Mouse (Mus musculus) erythroid progenitor cell, adult 5-6 weeks (primary cell): Measurements from ENCODE around the gene Nes. TPM values are rescaled to one million over a fixed set of nuclear protein-coding genes. Genes with fewer than 3 reads are reported as not detected.
A peak's percentile ranks its signal among the peaks of the same experiment; 100 is the strongest.

Source experiments
- ATAC-seq: replicated peaks from 2 replicates; pipeline ENCODE4 v1.8.0; 2016; ENCODE audit warnings: moderate number of reproducible peaks, mild to moderate bottlenecking, moderate TSS enrichment, inconsistent platforms; ENCODE audit not compliant: poor library complexity, low FRiP score, severe bottlenecking
- total RNA-seq, 2 experiments: library from RNA; stranded (forward) in 1 of 2; stranded (reverse) in 1 of 2; fragments of 150-400 nt in 1 of 2; fragments of 186-747, 209-891 nt in 1 of 2; gene quantifications; 2 replicates each; pipeline versions ENCODE4 v1.2.3 to v1.2.4; 2015 to 2017; ENCODE audit warnings: low replicate concordance in 2 of 2

Nes gene
- total RNA-seq, 2 experiments from 2014 or later = not detected

DNA sequence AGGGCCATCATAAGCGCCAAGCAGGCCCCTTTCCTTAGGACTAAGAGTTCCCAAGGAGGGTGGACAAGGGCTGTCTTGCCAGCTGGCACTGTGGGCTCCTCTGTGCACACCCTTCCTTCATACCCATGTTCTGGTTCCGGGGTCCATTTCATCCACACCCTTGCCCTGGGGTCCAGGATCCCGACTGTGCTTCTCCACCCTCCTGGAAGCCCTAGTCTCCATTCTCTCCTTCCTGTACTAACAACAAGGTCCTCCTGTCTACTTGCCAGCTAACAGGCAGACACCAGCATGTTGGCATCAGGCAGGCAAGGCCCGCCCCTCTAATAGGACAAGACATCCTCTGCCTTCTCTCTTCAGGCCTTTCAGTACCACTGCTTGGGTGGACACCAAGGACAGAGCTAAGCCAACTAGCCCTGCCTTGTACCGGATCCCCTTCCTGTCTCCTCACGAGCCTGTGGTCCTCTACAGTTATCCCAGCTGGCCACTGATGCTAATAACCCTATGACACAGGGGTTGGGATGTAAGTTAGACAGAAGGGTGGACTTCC lies 10.4 kb downstream of the Nes start:
- no peak for ATAC-seq

DNA sequence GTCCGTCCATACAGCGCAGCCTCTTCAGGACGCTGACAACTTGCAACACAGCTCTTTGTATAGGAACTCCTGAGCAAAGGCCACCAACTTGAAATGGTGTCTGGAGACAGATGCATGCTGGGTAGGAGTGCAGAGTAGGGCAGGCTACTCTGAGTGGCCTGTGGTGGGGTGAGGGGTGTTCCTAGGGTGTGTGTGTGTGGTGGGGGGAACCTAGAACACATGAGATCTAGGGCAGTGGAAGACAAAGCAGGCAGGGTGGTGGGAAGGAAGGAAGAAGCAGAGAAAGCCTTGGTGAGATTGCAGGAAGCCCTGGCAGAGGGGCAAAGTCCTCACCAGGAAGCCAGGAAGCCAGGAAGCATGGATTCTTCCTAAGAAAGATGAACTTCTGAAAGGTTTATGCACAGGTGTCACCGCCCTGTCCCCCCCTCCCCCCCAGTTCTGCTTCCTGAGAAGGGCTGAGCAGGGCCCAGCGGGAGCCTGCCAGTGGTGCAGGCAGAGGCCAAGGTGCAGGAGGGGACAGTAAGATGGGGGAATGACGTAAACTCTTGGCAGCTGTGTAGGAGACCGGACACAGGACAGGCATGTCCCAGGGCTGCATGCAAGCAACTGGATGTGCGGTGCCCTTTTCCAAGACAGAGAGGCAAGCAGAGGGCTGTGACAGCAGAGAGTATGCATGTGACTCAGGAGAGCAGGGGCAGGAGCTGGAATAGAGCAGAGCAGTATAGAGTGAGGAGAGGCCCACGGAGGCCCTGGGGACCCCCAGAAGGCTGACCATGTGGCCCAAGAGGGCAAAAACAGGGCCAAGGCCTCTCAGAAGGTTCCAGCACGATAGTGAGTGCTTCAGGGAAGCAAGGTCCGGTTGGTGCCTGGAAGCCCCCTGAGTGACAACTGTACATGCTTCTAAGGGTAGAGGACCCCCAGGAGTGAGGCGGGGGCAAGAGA lies 11.3 kb downstream of the Nes start:
- no peak for ATAC-seq

DNA sequence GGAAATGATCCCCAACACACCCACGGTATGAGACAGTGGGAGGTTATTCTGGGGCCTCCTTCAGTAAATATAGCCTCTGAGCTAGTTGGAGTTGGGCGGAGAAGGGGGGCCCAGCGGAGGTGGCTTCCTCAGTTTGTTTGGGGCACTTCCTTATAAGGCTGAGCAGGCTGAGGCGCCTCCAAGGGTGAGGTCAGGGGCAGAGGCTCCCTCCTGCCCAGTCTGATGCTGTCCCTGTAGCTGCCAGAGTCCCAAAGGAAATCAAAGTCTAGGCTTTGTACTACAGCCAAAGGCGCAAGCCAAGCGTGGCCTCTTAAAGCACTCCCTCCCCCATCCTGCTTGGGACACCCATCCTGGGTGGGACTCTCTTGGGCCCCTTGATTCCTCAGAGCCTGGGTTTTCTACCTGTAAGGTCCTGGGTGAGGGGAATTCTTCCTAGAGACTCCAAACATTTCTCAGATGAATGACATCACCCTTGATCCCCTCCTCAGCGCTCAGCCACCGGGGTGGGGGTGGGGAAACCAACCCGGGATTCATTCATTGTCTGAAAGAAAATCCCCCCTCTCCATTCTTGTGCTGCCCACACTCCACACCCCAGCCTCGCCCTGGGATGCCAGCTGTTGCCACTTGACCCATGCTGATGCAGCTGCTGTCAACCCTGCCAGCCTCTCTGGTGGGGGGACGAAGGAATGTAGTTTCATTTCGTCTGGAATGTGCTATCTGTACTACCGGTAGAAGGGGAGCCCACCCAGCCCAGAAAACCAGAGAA lies 12.1 kb downstream of the Nes start:
- no peak for ATAC-seq

DNA sequence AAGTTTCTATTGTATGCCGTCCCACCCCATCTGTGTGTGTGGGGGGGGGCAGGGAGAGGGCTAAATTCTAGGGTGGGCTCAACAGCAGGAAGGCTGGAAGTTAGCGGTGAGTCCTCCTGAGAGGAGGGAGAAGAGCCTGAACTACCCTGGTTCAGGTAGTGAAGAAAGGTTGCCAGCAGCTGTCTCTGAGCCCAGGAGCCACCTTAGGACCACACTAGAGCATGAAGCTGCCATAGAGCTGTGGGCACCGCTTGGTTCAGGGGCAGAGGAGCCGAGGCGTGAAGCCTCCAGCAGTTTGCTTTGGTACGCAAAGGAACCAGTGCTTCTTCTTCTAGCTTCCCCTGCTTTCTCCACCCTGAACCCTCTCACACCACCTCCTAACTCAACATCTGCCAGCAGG lies 12.7 kb downstream of the Nes start:
- no peak for ATAC-seq

DNA sequence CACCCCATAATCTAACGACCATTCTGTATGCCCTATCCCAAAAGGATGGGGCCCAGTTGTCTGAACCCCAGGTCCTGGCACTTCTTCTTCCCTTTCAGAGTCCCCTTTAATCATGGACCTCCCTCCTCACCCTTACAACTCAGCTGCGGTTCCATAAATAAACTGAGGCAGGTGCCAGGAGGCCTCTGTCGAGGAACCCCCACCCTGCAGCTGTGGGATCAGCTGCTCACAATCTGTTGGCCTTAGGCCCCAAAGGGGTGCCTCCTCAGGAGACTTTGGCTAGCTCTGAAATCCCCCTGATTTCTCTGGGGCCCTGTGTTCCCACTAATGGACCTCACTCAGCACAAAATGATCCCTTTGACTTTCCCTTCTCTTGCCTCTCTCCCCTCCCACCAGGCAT lies 13.2 kb downstream of the Nes start:
- ATAC-seq = no peak

DNA sequence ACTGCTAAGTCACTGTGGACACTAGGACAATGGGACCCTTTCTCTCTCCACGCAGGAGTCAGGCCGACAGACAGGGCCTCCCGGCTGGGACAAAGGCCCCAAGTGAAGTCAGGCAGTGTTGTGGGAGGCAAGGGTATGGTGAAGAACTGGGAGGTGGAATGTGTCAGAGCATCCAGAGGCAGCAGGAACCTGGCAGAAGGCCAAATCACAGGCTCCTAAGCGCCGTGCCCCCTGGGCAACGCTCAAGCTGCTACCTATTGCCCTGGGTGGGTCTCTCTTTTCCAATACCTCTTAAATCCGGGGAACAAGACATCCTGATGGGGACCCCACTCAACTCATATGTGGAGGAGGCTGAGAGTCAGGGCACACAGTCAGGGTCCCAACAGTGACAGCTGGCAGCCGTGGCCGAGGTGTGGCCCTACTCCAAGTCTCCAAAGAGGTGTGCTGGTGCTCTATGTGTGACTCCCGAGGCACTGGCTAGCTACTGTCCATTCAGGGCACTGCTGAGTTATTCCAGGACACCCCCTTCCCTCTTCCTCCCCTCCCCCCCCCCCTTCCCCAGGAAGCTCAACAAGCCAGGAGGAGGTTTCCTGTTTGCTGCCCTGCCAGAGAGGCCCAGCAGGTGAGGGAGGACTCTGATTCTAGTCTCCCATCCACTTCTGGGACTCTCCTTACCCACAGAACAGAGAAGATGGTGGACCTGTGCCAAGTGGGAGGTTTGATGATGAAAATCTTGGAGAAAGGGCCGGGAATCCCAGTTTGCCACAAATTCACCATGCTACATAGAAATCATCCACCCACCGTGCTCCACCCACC lies 14.8 kb downstream of the Nes start:
- no peak for ATAC-seq

DNA sequence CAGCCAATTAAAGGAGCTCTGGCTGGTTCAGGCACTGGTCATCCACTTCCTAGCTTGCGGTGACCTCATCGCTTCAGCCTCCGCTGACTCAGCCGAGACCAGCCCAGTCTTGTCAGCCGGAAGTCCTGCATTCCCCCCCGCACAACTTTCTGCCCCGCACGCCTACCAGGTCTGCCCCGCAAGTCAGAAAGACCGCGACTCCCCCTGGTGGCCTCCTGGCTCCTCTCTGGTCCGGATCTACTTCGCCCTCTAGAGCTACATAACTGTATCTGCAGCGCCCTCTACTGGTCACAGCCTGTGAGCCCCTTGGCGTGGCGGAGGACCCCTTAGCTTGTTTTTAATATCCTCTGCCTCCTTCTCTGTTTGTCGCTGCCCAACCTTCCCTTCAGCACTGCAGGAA lies 16.0 kb downstream of the Nes start:
- ATAC-seq = peak; percentile 52

DNA sequence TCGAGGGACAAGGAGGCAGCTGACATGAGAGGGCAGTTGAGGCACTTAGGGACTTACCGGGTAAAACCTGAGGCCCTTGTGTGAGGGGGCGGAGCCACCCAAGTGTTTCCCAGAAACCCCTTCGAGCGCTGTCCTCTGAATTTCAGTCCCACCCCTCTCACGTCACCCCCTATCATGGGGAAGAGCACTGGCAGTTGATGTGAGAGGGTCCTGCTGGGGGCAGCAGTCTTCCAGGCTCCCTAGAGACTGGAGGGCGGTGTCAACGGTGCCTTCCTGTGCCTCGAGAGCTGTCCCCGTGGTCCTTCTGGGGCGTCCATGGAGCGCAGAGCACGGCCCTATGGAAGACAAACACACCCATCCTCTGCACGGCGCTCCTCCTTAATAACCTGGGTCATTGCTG lies 16.8 kb downstream of the Nes start:
- ATAC-seq = no peak

DNA sequence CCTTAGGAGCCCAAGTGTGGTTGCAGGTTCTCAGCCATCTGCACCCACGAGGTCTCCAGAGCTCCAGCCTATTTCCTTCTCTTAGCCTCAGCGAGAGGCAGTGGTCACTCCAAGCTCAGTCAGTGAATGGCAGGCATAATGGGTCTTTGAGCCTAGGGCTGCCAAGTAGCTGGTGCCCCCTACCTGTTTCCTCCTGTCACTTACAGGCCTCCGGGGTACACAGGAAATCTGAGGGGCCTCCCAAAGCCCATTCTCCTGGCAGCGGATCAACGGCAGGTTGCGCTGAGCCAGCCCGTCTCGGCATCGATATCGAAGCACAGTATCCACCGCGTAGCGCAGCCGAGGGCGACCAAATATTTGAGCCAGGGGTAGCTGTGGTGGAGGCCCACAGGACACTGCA lies 17.2 kb downstream of the Nes start:
- ATAC-seq = no peak

DNA sequence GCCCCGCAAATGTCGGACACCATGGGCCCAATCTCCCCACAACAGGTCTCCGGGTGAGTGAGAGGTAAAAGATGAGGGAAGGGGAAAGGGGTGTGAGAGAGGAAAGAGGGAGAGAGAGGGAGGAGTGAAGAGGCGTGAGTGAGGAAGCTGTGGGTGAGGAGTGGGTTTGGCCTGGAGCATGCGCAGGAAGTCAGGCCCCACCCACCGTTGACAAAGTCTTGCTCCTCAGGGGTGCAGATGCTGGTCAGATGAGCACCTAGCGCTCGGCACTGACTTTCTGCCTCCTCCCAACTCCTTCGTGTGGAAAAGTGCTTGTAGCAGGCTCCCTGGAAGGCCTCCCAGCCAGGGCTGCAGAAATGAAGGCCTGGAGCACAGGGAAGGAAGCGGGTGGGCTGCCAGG lies 19.1 kb downstream of the Nes start:
- no peak for ATAC-seq

DNA sequence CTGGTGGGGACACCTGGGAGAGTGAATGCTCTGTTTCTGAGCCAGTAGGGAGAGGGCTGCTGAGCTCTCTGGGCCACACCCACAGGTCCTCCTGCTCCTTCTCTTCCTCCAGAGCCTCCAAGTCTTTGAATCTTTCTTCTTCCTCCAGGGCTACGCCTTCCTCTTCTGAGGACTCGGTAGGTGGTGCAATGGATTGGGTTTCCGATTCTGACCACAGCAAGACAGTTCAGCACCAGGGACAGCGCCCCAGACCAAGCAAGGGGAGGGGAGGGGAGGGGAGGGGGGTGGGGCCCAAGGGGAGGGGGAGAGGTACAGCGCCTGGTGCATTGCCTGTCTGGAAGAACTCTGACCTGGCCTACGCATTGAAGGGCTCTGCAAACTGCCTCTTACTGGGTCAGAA lies 22.6 kb downstream of the Nes start:
- ATAC-seq = no peak

DNA sequence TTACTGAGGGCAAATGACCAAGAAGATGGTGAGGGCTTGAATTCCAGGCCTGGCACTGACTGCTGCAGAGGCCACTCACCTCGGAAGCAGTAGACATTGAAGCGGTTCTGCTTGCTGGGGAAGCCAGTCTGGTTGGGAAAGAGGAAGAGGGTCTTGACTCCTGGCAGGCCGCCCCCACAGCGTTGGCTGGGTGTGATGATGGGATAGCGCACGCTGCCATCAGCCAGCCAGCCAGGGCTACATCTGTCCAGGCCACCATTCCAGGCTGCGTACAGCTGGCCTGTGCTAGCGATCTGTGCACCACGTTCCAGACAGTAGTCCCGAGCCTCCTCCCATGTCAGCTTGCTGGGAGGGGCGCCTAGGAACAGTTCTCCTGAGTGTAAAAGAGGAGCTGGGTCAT lies 24.5 kb downstream of the Nes start:
- no peak for ATAC-seq

DNA sequence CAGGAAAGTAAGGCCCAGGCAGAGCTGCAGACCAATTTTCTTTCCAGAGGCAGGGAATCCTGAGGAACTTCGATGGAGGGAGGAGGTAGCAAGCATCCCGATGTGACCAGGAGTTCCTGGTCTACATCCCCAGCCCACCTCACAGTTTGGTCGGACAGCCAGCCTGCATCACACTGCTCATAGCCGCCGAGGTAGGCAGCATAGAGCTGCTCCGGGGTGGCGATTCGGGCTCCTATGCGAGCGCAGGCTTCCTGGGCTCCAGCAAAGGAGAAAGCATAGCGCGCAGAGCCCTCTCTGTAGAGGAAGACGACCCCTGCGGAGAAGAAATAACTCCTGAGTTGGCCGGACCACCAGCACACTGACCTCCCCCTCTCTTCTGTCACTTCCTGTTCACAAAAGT lies 25.5 kb downstream of the Nes start:
- ATAC-seq = no peak

DNA sequence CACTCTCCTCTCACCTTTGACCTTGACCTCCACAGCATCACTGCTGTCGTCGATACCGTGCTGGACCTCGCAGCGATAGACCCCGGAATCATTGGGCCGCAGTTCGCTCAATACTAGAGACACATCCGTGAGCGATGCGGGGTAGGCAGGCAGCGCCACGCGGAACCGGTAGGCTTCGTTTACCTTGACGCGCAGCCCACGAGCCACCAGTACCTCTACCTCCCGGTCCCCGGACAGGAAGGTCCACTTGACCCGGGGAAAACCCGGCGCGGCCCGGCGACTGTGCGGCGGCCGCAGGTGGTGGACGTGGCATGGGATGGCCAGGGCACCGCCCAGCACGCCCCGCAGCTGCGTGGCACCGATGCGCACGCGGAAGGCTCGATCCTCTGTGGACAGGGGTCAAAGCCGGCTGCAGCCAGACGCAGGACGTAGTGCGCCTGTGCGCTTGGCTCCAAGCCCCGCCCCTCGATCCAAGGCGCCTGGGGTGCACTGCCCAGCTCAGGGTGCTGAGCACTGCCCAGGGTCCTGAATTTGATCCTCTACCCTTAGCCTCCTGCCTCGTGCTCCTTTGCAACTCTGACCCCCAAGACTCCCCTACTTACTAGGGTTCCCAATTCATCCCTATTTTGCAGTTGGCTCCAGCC lies 26.2 kb downstream of the Nes start:
- ATAC-seq = no peak

DNA sequence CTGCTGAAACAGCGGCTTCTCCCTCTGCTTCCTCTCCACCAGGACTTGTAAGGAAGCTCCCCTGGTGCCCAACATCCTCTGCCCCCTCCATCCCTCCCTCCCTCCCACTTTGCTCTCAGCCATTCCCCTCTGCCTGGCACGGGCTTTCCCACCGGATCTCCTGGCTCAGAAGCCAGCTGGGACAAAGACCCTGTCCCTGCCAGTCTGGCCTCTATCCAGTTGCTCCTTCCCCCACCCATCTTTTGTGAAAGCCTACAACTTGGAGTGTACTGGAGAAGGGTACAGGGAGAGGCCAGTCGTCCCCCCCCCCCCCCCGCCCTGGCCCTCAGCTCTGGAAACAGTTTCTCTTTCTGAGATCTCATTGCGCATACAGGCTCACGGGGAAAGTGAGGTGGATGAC lies 27.9 kb downstream of the Nes start:
- ATAC-seq = no peak

DNA sequence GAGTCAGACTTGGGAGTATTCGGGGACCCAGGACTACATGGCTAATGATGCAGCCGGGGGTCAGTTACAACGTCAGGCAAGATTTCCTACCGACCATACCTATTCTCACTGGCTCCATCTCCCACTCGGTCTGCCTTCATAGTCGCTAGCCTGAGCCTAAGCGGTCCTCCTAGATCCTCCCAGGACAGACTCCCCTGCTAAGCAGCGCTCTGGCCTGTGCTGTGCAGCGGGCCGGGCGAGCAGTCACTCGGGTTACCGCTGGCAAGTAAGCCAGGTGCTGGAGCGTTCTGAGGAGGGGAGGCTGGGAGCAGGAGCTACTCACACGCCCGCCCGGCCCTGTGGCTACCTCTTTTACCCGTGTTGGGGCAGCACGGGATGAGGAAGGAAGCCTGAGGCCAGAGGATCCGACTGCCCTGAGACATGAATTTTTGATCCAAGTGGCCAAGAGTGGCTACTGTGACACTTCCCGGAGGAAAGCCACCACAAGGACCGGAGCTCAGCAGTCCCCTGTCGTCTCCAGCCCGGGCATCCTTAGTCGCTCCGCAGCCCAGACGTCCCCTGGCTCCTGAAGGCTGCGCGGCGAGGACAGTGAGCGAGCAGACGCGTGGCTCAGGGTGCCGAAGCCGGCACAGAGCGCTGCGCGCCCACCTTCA lies 28.5 kb downstream of the Nes start:
- ATAC-seq = no peak

DNA sequence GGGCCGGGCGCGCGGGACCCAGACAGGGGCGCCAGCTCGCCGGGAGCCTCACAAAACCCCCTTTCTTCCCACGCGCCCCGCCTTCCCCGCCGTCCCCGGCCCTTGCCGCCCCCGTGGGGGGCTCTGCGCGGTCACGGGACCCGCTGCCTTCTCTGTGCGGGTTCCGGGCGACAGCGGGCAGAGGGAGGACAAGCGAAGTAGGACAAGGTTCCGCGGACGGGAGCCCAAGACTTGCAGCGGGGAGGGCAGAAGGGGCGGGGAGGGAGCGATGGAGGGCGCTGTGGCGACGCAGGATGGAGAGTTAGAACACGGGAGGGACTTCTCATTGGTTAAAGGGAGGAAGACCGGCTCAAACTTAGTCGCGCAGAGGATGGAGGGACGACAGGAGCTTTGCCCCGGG lies 29.3 kb downstream of the Nes start, which contains the start of gene Bcan:
Gene Bcan, minus strand, starts transcription at position 50 of the 400 bp plus-strand sequence.
- no peak for ATAC-seq

DNA sequence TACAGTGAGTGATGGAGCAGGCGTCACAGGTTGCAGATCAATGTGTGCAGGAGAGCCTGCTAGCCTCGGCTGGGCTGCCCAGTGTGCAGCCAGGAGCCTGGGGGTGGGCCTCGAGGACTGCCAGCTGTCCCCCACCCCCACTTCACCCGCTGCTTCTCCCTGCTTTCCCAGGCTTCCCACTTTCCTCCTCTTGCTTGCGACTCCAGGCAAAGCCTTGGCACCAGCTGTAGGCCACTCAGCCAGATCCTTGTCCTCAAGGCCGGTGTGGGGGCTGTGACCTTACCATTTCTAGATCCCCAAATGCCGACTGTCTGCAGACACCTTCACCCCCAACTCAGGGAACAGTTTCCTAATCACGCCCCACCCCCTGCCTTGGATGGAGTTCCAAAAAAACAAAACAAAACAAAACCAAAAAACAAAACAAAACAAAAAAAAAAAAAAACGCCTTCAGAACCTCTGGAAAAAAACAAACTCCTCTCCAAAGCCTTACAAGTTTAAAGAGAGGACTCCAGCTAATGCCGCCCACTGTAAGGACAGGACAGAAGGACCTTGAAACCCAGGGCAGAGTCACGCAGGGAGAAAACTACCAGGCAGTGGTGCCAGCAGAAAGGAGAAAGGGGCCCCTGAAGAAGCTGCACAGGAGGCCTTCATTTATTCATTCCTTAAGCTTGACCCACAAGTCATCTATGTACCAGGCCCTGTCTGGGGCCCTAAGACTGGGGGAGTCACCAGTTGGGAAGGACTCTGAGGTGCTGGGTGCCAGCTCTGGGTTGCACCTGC lies 30.1 kb downstream of the Nes start:
- no peak for ATAC-seq
